Mouse (Mus musculus) heart, adult 2 months (tissue): ENCODE data around the gene Usp35.

ENCODE experiments used
- CTCF ChIP-seq: fragments of 200-600 bp; IDR thresholded peaks from 2 replicates; pipeline ENCODE4 v1.8.1; 2022; ENCODE audit warnings: antibody characterized with exemption, mild to moderate bottlenecking, moderate library complexity
- EP300 ChIP-seq: fragments of 200-500 bp; IDR thresholded peaks from 2 replicates; pipeline ENCODE4 v1.6.1; 2011; ENCODE audit warnings: low read depth, low read length, control low read depth; ENCODE audit not compliant: insufficient read depth
- POLR2A ChIP-seq: fragments of 200-500 bp; IDR thresholded peaks from 2 replicates; pipeline ENCODE4 v1.6.1; 2011; ENCODE audit warnings: mild to moderate bottlenecking, low read depth, low read length, control low read depth; ENCODE audit not compliant: insufficient read depth

DNA sequence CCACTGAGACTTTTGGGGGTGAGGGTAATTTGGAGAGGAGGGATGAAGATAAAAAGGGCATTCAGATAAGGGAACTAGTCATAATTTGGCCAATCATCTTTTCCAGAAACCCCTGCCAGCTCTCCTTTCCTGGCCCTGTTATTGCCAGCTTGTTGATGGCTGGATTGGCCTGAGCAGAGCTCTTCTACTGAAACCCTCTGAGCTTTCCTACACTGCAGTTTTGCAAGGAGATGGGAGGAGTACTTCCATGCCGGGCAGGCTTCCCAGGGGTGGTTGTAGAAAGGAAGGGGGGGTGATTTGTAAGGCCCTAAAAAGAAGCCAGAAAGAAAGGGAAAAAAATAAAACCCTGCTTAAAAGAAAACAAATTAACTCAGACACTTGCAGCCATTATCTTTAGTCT lies 69.3 kb downstream of the Usp35 start:
- TF ChIP-seq CTCF (no peak), POLR2A (no peak), EP300 (no peak)
